Mouse (Mus musculus): ENCODE data around the gene Gtse1.
A peak's percentile ranks its signal among the peaks of the same experiment; 100 is the strongest.

Gene Gtse1

GRCm38 (mm10) chr15:85877336-85877735, 17.8 kb downstream of the Gtse1 start:
- no peak for DNase-seq (ENCODE audit: low spot score)

- peak; percentile 87 for DNase-seq (ENCODE audit: low spot score)
Measured at GRCm38 (mm10) chr15:85878848-85879497, 19.4 kb downstream of the Gtse1 start, which contains the start of gene Trmu. TSS of gene Trmu (plus strand) at chr15:85879312.

GRCm38 (mm10) chr15:85879498-85879895, 20.0 kb downstream of the Gtse1 start:
- no peak for DNase-seq (ENCODE audit: low spot score)

GRCm38 (mm10) chr15:85885606-85886005, 26.1 kb downstream of the Gtse1 start:
- no peak for DNase-seq (ENCODE audit: low spot score)

- DNase-seq (ENCODE audit: low spot score): no peak
Measured at GRCm38 (mm10) chr15:85889235-85889634, 29.7 kb downstream of the Gtse1 start.

- DNase-seq (ENCODE audit: low spot score): no peak
Measured at GRCm38 (mm10) chr15:85891971-85892370, 32.4 kb downstream of the Gtse1 start.

GRCm38 (mm10) chr15:85892498-85893118, 33.1 kb downstream of the Gtse1 start:
- DNase-seq (ENCODE audit: low spot score): no peak

GRCm38 (mm10) chr15:85893871-85894270, 34.3 kb downstream of the Gtse1 start:
- DNase-seq (ENCODE audit: low spot score): no peak

- DNase-seq (ENCODE audit: low spot score): peak; percentile 63
Measured at GRCm38 (mm10) chr15:85896284-85896683, 36.7 kb downstream of the Gtse1 start.

GRCm38 (mm10) chr15:85897113-85897512, 37.6 kb downstream of the Gtse1 start:
- no peak for DNase-seq (ENCODE audit: low spot score)

GRCm38 (mm10) chr15:85899396-85899795, 39.9 kb downstream of the Gtse1 start:
- DNase-seq (ENCODE audit: low spot score): no peak

- DNase-seq (ENCODE audit: low spot score): no peak
Measured at GRCm38 (mm10) chr15:85900318-85900717, 40.8 kb downstream of the Gtse1 start.

- no peak for DNase-seq (ENCODE audit: low spot score)
Measured at GRCm38 (mm10) chr15:85900801-85901200, 41.3 kb downstream of the Gtse1 start.

GRCm38 (mm10) chr15:85902505-85902904, 43.0 kb downstream of the Gtse1 start:
- no peak for DNase-seq (ENCODE audit: low spot score)

- no peak for DNase-seq (ENCODE audit: low spot score)
Measured at GRCm38 (mm10) chr15:85903826-85904225, 44.3 kb downstream of the Gtse1 start.

- DNase-seq (ENCODE audit: low spot score): no peak
Measured at GRCm38 (mm10) chr15:85908660-85909491, 49.3 kb downstream of the Gtse1 start.

- DNase-seq (ENCODE audit: low spot score): no peak
Measured at GRCm38 (mm10) chr15:85909492-85909829, 49.9 kb downstream of the Gtse1 start.

- no peak for DNase-seq (ENCODE audit: low spot score)
Measured at GRCm38 (mm10) chr15:85909931-85910330, 50.4 kb downstream of the Gtse1 start.

GRCm38 (mm10) chr15:85913605-85914004, 54.1 kb downstream of the Gtse1 start:
- peak; percentile 71 for DNase-seq (ENCODE audit: low spot score)

GRCm38 (mm10) chr15:85919191-85919891, 59.8 kb downstream of the Gtse1 start:
- DNase-seq (ENCODE audit: low spot score): no peak

GRCm38 (mm10) chr15:85919892-85920248, 60.3 kb downstream of the Gtse1 start:
- DNase-seq (ENCODE audit: low spot score): no peak

GRCm38 (mm10) chr15:85921855-85922254, 62.3 kb downstream of the Gtse1 start:
- no peak for DNase-seq (ENCODE audit: low spot score)
